Mouse (Mus musculus) C2C12 (cell line): ENCODE measurements around the gene Skap1. TPM values are rescaled to one million over a fixed set of nuclear protein-coding genes. Genes with fewer than 3 reads are reported as not detected.

ENCODE experiments used
- H3K27me3 ChIP-seq: one replicate; pipeline ENCODE4 v1.6.1; 2011; ENCODE audit not compliant: control insufficient read depth, insufficient read depth, insufficient read length
- H3K36me3 ChIP-seq: one replicate; pipeline ENCODE4 v1.6.1; 2011; ENCODE audit not compliant: control insufficient read depth, insufficient read depth
- H3K4me3 ChIP-seq: one replicate; pipeline ENCODE4 v1.5.1; 2011; ENCODE audit warnings: mild to moderate bottlenecking, control low read depth; ENCODE audit not compliant: poor library complexity, insufficient read depth, severe bottlenecking
- H3K79me2 ChIP-seq: one replicate; pipeline ENCODE4 v1.6.1; 2011; ENCODE audit not compliant: control insufficient read depth, insufficient read depth
- H3K79me3 ChIP-seq: one replicate; pipeline ENCODE4 v1.6.1; 2011; ENCODE audit warnings: low read depth, control low read depth
- H3ac ChIP-seq: one replicate; pipeline ENCODE3; 2011; ENCODE audit warnings: low read depth; ENCODE audit not compliant: control insufficient read depth, insufficient read length
- CEBPB ChIP-seq: IDR thresholded peaks from one replicate; pipeline ENCODE4 v1.6.1; 2011; ENCODE audit warnings: low read depth, mild to moderate bottlenecking, control low read depth, moderate library complexity
- CTCF ChIP-seq: IDR thresholded peaks from one replicate; pipeline ENCODE4 v1.5.1; 2011; ENCODE audit not compliant: control insufficient read depth, insufficient read depth, insufficient read length
- FOSL1 ChIP-seq: IDR thresholded peaks from one replicate; pipeline ENCODE4 v1.8.0; 2011; ENCODE audit warnings: mild to moderate bottlenecking, low read length; ENCODE audit not compliant: poor library complexity, insufficient read depth, severe bottlenecking
- MAX ChIP-seq: IDR thresholded peaks from one replicate; pipeline ENCODE4 v1.6.1; 2011; ENCODE audit warnings: mild to moderate bottlenecking, control low read depth
- MYOD1 ChIP-seq: IDR thresholded peaks from one replicate; pipeline ENCODE4 v1.6.1; 2011; ENCODE audit warnings: low read depth; ENCODE audit not compliant: control insufficient read depth, insufficient read length
- MYOG ChIP-seq: IDR thresholded peaks from one replicate; pipeline ENCODE4 v1.6.1; 2011; ENCODE audit not compliant: control insufficient read depth, insufficient read length; ENCODE audit errors: extremely low read depth
- USF1 ChIP-seq: IDR thresholded peaks from one replicate; pipeline ENCODE4 v1.6.1; 2011; ENCODE audit warnings: low read depth, mild to moderate bottlenecking, control low read depth, moderate library complexity
- polyA plus RNA-seq: library from polyadenylated mRNA; unstranded; fragments of >200 nt; fragmentation: generic; extraction: Trizol; gene quantifications from one replicate; pipeline ENCODE4 v1.2.1, GENCODE M21; 2012; ENCODE audit warnings: missing spikeins

The Skap1 gene
- polyA plus RNA-seq, 1 experiment: 0.04 TPM

DNA sequence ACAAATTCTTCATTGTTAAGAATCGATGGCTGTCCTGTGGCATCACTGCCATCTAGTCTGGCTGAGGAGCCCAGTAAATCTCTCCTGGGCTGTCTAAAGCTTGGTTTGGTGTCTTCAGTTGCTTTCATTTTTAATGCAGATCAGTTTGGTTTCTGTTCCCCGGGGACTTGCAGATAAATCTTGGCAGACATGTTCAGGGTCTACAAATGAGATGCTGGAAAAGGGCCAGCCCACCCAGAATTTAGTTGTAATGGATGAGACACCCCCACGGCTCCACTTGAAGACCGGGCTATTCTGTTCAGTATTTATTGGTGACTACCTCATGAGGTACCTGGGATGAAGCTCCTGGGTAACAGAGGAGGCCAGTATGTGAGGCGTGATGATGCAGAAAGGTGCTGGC lies 265.9 kb downstream of the Skap1 start:
- no peak for TF ChIP-seq CTCF
- no peak for TF ChIP-seq MYOG
- no peak for TF ChIP-seq MAX
- TF ChIP-seq USF1: no peak
- no peak for TF ChIP-seq FOSL1
- no peak for TF ChIP-seq CEBPB
- no peak for TF ChIP-seq MYOD1
- no peak overlapping the region for H3K4me3 ChIP-seq
- H3K36me3 ChIP-seq: no peaks in the 10 kb centered on the region
- H3ac ChIP-seq: no peak overlapping the region
- H3K27me3 ChIP-seq: peaks cover 42% of the 10 kb centered on the region
- H3K79me2 ChIP-seq: no peaks in the 10 kb centered on the region
- no peaks in the 10 kb centered on the region for H3K79me3 ChIP-seq

DNA sequence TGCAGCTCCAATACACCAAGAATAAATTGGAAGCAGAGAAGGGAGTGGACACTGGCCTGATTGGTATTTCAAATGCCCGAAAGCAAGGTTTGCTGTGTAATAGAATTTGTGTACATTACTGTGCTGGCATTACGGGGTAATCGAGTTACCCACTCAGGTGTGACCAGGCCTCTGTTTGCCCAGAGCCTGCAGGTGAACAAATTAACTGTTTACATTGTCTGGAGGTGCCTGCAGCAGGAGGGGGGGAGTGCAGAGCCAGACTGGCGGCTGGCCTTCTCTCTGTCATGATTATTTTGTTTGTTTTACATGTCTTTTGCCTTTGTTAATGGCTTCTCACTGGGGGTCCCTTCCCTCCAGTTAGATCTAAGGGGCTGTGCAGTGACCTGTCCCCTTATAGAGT lies 268.3 kb downstream of the Skap1 start:
- TF ChIP-seq MYOG (no peak), FOSL1 (no peak), MAX (no peak), MYOD1 (no peak), CTCF (no peak), USF1 (no peak), CEBPB (no peak)
- H3K4me3 ChIP-seq: no peak overlapping the region
- no peaks in the 10 kb centered on the region for H3K79me2 ChIP-seq
- no peak overlapping the region for H3ac ChIP-seq
- H3K27me3 ChIP-seq: peaks cover 44% of the 10 kb centered on the region
- H3K36me3 ChIP-seq: no peaks in the 10 kb centered on the region
- no peaks in the 10 kb centered on the region for H3K79me3 ChIP-seq

DNA sequence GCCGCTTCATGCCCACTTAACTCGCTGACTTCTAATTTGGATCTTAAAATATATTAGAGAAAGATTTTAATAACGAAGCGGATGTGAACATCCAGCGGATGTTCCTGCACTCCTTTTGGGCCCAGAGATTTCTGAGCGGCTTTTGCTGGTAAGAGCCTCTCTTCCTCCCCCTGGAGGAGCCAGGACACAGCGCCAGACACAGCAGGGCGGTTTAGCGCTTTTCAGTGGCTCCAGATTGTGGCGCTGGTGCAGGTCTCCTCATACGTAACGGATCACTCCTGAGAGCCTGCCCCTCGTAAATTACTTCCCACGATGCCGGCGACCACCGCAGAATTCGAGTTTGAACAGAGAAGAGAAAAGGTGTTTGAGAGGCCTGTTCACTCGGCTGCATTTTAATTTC lies 271.5 kb downstream of the Skap1 start:
- H3K79me2 ChIP-seq: no peaks in the 10 kb centered on the region
- H3K27me3 ChIP-seq: peaks cover 47% of the 10 kb centered on the region
- no peak overlapping the region for H3K4me3 ChIP-seq
- no peaks in the 10 kb centered on the region for H3K36me3 ChIP-seq
- no peaks in the 10 kb centered on the region for H3K79me3 ChIP-seq
- no peak for TF ChIP-seq USF1
- no peak for TF ChIP-seq MAX
- TF ChIP-seq FOSL1: no peak
- TF ChIP-seq CTCF: no peak
- TF ChIP-seq MYOG: no peak
- no peak for TF ChIP-seq MYOD1
- TF ChIP-seq CEBPB: no peak
- no peak overlapping the region for H3ac ChIP-seq

DNA sequence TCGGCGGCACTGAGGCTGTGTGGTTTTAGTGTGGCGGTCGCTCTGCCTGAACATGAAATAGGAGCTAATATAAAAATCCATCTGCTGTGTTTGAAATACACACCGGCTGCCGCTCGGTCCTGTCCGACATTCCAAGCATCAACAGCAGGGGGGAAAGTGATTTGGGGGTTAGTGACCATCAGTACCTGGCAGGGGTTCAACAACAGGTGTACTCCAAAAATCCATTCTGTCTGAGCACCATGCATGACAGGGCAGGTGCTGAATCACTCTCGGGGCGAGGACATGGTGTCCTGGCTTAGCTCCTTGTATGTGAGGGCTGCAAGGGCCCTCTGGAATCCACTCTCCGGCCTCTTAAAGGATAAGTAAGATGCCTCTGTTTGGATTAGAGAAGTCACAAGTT lies 272.0 kb downstream of the Skap1 start:
- no peak overlapping the region for H3ac ChIP-seq
- no peaks in the 10 kb centered on the region for H3K36me3 ChIP-seq
- TF ChIP-seq MAX (no peak), CEBPB (no peak), CTCF (no peak), MYOD1 (no peak), FOSL1 (no peak), MYOG (no peak), USF1 (no peak)
- peaks cover 51% of the 10 kb centered on the region for H3K27me3 ChIP-seq
- no peaks in the 10 kb centered on the region for H3K79me2 ChIP-seq
- no peaks in the 10 kb centered on the region for H3K79me3 ChIP-seq
- no peak overlapping the region for H3K4me3 ChIP-seq

DNA sequence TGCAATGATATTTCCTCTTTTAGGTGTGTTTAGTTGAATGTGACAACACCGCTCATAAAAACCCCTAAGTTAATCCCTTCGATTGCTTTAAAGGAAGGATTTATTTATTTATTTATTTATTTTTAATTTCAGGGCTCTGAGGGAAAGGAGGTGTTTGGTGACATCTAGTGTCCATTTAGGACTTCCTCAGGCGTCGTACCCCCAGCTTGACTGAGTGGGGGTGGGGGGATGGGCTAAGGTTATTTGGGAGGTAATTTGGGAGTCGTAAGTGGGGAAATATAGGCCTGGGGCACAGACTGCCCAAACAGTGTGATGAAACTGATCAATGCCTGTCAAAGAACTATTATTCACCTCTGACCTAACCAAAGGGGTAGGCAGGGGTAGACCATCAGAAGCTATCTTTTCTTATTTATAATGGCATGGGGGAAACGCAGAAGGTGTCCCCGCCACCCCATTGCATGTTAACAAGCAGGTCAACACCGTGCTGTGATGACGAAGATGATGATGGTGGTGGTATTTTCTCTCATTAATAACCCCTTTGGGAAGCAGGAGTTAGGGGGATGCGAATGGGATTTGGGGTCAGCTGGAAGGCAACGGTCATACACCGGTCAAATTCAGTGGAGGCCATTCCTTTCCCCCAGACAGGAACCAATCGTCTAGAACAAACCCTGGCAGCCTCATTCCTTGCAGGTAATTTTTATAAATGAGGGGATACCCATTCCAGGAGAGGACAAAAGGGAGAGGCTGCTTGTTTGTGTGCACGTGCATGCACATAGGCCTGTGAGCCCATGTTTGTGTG lies 273.5 kb downstream of the Skap1 start:
- H3K79me2 ChIP-seq: no peaks in the 10 kb centered on the region
- H3K27me3 ChIP-seq: peaks cover 45% of the 10 kb centered on the region
- H3K4me3 ChIP-seq: no peak overlapping the region
- TF ChIP-seq CTCF (no peak), USF1 (no peak), MYOG (no peak), FOSL1 (no peak), CEBPB (no peak), MAX (no peak), MYOD1 (no peak)
- H3K36me3 ChIP-seq: no peaks in the 10 kb centered on the region
- no peak overlapping the region for H3ac ChIP-seq
- H3K79me3 ChIP-seq: no peaks in the 10 kb centered on the region

DNA sequence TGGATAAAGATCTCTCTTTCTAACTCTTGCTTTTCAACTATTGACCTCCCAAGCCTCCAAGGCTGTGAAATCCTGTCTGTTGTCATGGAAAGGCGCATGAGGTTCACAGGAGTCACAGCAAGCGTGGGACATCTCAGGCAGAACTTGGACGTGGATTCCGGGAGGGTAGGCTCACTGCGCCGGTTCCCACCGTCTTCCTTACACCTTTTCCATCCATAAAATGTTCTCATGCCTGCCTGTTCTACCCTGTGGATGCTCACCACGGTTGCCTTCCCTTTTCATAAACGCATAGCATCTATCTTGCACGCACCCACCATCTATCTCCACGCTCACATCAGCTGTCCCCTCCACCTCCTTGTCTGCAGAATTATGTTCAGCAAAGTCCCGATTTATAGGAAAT lies 276.4 kb downstream of the Skap1 start:
- Histone ChIP-seq H3K79me2 (no peaks in the 10 kb centered on the region), H3K79me3 (no peaks in the 10 kb centered on the region), H3K27me3 (peaks cover 41% of the 10 kb centered on the region), H3ac (no peak overlapping the region), H3K36me3 (no peaks in the 10 kb centered on the region), H3K4me3 (no peak overlapping the region)
- TF ChIP-seq MYOG: no peak
- TF ChIP-seq MYOD1: no peak
- no peak for TF ChIP-seq USF1
- no peak for TF ChIP-seq FOSL1
